Mouse (Mus musculus) frontal cortex, postnatal 10 days (tissue): ENCODE data around the gene Myo5a.

Experiments used
- DNase-seq, 2 experiments: peaks; one replicate each; pipeline ENCODE4 v3.0.0; 2022; ENCODE audit warnings: low spot score in 2 of 2, mixed read lengths in 1 of 2

Gene Myo5a

DNA sequence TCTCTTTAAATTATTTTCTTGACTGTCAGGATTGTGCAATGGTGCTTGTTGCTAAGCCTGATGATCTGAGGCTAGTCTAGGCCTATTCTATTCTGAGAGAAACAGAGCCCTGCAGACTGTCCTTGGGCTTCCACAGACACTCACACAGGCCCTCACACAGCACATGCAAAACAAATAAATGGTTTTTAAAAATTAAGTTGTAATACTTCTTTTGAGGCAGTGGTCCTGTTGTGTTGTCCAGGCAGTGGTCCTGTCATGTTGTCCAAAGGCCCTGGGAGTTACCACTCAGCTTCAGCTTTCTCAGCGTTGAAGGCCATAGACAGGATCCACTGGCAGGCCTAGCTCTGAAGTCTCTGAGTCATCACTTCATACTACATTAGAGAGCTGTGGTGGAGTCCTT is 130.7 kb downstream of the Myo5a start:
- DNase-seq: no peak

DNA sequence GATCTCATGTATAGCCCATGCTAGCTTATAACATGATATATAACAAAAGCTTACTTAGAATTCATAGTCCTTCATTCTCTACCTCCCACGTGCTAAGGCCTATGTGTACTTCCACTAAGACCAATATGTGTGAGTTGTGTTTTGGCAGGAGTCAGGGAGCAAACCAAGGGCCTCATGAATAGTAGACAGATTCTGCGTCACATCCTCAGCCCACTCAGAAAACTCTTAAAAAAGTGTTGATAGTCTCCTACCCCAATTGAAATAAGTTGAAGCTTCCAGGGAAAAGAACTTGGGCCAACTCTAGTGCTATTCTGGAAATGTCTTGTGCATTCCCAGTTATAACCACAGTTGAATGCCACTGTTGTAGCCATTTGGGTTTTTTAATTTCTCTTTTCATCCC is 131.2 kb downstream of the Myo5a start:
- no peak for DNase-seq

DNA sequence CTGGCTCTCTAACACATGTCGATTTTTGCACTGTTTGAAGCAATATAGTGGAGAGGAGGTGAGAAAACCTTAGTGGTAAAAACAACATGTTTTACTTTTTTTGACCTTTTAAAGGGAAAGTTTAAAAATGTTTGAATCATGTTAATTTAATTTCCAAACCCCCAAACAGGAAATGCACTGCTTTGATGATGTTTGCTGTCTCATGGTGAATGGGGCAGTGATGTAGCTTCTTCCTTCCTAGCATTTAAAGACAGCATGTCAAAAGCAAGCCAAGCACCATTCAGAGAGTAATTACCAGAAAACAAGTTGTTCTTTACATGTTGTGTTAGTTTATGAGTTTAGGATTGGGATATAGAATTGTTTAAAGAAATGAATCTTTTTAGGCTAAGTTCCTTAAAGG is 138.4 kb downstream of the Myo5a start:
- DNase-seq: no peak

DNA sequence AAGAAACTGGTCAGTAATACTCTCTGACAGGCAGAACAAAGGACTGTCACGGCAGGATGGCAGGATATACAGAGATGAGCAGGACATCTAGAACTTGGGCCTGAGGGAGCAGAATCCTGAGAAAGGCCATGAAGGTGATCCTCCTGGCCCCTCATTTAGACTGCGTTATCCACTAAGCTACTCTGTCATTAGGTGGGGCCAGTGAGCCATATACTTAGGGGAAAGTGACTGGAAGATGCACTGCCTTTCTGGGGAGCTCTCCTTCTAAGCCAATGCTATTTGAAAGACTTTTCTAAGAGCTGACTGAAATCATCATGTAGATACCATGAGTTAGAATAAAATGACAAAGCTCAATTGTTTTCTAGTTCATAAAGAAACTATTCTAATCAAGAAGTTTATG is 139.5 kb downstream of the Myo5a start:
- DNase-seq: no peak

DNA sequence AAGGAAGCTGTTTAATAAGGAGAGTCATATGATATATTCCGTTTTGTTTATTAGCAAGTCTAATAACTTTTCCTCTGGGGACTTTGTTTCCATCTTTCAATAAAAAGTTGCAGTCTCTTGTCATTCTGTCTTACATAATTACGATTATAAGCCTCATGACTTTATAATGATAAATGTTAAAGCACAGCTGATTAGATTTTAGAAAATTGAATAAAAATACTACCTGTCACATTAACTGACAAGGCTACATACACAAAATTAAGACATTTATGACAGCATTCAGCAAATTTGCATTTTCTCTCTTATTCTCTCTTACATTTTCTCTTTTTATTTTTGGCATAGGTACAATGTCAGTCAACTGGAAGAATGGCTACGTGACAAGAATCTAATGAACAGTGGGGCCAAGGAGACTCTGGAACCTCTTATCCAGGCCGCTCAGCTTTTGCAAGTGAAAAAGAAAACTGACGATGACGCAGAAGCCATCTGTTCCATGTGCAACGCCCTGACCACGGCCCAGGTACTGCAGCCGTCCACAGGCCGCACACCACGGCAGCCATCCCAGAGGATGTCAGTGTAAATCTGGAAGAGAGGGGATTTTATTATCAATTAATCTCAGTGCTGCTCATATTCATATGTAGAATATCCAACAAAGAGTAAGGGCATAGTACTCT is 144.1 kb downstream of the Myo5a start:
- DNase-seq: no peak

DNA sequence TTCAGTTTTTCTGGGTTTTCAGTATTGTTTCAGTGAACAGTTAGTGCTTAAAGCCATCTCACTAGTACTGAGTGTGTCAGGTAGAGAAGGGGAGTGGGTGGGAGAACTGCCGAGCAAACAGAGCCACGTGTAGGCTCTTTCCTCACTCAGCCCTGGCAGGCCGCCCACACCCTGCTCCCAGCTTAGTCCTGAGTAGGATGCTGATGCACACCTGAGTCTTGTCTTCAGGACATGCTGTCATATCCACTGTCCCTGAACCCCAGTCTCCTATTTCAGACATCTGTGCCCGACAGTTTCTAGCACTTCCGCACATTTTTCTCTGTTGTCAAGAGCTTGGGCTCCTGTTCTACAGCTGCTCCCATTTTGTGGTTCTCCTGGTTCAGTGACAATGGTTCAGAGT is 149.1 kb downstream of the Myo5a start:
- no peak for DNase-seq

DNA sequence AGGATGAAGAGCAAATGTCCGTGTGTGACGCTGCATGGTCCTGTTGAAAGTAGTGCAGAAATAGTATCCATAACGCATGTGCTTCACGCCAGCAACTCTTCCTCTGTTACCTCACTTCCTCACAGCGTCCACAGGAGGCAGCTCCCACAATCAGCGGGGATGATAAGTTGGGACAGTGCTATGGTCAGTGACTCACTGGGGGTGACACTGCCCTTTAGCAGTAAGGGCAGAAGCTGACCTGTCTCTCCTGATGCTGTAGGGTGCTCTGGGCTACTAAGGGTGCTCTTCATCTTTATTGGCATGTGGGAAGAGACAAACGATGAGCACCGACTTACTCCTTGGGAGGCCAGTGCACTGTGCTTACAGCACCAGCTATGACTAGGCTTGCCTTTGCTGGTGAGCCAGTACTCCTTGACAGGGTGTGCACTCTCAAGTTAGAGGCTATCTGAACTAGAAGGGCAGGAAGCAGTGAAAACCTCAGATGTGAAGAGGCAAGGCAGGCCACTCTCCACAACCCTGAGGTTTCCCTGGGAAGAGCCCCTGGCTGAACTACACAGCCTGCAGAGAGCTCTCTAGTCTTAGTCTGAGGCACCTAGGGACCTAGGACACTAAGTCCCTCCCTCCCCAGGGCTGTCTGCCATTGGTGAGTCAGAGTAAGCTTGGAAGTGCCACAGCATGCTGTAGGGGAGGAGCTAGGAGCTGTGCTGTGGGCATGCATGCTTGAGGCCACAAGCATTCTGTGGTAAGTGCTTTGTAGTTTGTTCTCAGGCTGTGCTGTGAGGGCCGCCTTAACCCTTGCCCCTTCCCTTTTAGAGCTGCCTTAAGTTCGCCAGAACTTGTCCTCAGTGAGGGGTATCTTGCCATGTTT is 150.8 kb downstream of the Myo5a start:
- no peak for DNase-seq

DNA sequence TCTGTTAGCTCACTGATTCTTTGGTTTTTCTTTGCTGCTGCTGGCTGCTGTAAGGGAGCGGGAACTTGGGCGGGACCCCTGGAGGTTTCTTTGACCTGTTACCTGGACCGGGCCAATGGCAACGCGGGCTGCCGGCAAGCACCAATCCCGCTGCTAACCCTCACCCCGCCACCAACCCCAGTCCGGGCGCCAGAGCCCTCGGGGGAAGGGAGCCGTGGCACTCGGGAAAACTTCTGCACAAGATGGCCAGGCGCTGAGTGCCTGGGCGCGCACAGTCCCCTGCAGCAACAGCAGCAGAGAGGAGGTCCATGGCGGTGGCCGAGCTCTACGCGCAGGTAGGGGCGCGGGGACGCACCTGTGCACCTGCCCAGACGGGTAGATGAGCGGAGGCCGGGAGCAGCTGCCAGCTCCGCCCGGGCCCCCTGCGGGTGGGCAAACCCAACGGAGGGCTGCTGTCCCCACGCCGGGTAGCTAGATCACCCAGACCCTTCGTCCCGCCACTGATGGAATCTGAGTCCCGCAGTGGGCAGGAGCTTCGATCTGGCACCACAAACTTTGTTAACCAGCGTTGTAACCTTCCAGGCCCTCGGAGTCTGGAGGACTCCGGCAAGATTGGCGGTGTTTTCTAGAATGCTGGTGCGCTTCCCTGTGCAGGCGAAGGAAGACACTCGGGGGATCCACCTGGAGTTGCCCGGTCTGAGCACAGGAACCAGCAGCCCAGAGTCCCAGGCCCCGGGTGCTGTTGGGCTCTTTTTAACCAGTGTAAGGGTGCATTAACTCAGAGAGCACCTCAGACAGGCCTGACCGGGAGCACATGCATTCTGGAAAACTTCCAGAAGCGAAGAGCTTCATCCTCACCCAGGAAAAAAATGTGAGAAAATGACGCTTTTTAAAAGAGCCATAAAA is 161.3 kb downstream of the Myo5a start, which contains the start of gene Myo5c:
Gene Myo5c, plus strand, starts transcription at position 180 of the 906 bp plus-strand sequence.
- no peak for DNase-seq

DNA sequence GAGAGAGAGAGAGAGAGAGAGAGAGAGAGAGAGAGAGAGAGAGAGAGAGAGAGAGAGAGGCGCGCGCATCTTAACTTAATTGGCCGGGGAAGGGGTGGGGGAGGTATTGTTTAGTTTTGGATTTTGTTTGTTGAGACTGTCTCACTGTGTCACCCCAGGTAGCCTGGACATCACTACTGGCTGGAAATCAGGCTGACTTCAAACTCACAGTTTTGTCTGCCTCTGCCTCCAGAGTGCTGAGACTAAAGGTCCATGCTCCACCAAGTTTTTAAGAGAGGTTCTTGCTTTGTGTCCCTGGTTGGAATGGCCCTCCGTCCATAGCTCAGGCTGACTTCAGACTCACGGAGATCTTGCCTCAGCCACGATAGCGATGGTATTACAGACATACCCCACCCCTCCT is 162.0 kb downstream of the Myo5a start:
- DNase-seq: no peak

DNA sequence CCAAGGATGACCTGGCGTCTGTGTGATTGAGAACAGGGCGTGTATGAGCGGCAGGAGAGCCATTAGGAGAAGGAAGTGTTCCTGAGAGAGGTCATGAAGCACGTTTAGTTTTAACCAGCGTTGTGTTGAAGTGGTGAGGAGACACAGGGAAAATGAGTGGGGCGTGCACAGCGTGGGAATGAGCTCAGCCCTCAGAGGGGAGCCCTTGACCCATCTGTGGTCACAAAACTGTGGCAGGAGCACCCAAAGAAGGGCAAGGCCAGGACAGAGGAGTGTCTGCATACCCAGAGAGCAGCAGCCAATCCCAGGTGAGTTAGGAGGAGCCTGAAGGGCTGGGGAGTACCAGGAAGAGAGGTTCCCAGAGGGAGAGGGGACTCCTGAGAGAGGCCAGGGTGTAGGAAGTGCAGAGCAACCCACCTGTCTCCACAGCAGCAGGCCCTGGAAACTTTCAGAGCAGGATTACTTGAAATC is 163.5 kb downstream of the Myo5a start:
- no peak for DNase-seq

DNA sequence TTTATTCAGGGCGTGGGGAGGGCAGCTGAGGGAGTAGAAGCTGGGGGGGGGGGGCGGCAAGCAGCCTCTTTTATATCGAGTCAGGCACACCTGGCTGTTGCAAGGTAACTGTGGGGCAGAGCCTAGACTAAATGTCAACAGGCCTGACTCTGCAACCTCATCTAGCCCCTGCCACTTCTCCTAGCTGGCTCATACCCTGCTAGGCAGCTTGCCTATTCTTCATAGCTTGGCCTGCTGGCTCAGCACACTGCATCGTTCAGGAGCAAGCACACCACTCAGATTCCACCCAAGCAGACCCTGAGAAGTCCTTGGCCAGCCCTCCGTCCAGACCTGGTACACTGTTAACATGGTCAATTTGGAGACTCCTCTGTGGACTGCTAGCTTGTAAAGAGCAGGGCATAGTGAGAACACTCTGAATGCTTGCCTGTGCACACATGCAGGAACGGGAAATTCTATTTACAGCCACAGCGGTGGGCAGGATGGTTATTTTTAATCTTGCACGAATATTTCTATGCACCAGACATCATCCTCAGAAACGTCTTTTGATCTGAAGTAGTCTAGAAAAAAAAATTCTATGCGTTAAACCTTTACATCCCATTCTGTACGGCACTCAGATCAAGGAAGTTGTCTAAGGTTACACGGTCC is 164.3 kb downstream of the Myo5a start:
- no peak for DNase-seq

DNA sequence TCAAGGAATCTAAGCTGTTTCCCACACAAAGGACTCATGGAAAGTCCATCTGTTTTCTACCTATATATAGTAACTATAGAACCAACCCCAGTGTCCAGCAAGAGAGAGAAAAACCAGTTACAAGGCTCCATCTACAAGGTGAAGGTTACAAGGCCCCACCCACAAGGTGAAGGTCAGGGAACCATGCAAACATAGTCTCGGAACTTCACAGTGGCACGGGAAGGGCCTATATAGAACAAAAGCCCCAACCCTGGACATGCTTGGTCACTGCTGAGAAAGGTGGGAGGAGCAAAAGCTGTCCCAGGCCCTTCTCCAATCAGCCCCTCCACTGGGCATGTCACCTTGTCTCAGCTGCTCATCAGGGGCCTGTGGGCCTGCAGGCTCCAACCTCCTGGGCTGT is 164.9 kb downstream of the Myo5a start:
- no peak for DNase-seq

DNA sequence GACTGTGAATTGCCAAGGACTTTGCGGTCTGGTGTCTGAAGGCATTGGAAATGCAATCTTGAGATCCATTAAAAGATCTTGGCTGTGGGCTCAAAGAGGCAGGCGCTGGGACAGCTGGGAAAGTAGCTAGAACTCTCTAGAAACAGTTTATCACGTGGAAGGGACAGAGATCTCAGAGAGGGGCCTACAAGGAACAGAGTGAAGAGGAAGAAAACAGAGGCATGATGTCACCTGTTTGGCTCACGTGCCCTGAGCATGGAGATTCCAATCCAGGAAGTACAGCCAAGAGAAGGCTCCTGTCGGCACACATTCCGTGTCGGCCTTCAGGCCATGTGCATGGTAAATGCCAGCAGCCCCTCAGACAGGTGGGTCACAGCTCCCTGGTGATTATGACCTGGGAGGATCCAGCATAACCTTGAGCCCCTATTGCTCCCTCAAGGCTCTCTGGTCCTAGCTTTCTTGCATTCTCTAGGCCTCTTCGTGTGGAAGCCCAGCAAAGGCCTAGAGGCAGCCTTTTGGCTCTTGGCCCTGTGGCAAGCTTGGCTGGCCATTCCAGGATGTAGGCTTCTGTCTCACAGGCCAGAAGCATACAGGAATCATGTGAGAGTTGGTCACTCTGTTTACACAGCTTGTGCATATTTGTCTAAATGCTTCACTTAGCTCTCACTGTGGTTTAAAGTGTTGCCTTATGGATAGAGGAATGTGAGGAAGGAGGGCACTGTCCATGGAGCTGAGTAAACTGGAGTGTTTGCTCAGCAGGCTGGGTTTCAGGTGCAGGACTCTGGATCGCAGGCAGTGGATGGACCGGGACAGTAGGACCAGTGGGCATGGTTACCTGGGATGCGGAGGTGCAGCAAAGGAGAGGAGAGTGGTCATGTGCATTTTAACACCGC is 165.8 kb downstream of the Myo5a start:
- no peak for DNase-seq

DNA sequence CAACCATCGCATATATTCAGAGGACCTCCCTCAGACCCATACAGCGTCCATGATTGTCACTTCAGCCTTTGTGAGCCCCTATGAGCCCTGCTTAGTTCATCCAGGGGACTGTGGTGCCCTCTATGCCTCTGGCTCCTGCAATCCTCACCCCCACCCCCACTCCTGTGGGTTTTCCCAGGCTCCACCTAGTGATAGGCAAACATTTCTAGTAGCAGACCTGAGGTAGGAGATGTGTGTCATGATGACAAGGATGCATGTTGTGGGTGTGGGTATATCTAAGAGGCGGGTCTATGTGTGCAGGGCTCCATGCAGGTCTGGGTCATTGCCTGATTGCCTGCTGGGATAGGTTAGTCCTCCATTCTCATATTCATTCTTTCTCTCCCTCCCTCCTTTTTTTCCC is 167.4 kb downstream of the Myo5a start:
- no peak for DNase-seq

DNA sequence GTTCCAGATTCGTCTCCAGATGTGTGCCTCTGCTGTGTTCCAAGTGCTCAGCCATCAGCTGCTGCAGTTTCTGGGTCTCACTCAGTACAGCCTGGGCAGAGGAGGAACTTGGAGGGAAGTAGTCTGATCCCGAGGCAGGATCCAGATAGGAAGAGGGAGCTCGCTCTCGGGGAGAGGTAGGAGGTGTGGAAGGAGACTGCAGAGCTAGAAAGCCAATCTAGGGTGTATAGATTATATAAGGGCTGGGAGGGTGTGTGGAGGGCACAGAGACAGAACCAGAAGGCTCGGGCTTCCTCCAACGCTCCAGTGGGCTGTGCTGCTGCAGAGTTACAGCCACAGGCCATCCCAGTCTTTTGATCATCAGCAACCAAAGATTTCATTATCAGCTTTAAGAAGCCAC is 172.2 kb downstream of the Myo5a start:
- no peak for DNase-seq

DNA sequence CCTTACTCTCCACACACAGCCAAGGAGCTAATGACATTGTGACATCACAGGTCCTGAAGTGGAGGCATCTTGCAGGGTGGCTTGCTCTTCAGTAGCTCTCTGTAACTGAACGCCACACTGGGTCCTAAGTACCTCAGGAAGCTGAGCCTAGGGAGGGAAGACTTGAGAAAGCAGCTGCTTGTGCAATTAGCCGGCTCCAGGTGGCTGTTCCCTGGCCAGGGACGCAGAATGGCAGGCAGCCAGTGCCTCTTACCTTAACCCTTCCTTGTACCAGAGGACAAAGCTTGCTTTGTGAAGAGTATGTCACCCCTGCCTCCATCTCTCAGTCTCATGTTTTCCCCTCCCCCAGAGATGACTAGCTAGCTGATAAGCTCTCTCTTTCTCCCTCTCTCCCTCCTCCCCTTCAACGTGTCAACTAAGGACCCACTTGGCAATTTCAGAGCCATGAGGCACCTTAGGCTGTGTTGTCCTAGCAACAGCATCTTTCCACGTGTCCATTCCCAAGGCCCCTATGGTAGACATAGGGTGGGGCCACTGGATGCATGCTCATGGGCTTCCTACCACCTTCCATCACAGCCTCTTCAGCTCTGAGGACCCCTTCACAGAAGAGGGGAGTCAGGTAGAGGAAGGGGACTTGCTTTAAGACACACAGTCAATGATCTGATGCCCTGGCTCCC is 173.1 kb downstream of the Myo5a start:
- DNase-seq: no peak

DNA sequence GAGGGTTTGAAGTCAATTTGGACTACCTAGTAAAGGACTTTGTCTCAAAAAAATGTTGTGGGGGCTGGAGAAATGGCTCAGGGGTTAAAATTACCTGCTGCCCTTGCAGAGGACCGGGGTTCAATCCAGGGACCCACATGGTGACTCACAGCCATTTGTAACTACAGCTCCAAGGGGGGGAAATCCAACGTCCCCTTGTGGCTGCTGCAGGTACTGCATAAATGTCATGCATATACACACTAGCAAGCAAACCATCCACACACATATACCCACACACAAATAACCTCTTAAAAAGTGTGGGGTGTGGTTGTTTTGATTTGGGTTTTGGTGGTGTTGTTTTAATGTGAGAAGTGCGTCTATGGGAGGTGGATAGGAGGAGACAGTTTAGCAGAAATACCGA is 173.7 kb downstream of the Myo5a start:
- DNase-seq: no peak

DNA sequence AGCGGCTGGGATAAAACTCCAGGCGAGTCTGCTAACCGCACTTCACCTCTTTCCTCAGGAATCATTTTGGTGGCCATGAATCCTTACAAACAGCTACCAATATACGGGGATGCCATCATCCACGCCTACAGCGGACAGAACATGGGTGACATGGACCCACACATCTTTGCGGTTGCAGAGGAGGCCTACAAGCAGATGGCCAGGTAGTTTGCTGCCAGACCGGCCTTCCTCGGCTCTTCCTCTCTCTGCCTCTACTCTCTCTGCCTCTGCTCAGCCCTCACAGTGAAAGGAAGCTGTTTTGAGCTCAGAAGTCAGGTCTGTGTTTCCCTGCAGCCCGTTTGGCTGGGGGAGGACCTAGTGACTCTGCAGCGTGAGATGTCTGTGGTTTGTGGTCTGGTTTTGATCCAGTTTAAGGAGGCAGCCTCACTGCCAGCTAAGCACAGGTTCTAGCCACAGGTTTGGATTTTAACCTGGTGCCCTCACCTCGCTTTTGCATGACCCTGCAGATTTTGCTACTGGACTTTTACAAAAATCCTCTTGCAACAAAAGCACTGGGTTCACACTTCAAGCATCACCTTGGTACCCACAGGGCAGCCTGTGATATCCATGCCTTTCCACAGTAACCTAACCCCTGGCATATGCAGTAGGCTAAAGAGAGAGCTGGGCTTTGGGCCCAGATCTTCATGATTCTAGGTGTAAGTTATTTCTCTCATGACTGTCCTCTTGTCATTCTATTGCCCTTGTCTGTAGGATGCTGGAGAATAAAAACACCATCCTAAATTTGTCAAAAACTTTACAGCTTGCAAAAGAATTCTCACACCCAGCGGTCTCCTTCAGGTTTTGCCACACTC is 175.5 kb downstream of the Myo5a start:
- no peak for DNase-seq

DNA sequence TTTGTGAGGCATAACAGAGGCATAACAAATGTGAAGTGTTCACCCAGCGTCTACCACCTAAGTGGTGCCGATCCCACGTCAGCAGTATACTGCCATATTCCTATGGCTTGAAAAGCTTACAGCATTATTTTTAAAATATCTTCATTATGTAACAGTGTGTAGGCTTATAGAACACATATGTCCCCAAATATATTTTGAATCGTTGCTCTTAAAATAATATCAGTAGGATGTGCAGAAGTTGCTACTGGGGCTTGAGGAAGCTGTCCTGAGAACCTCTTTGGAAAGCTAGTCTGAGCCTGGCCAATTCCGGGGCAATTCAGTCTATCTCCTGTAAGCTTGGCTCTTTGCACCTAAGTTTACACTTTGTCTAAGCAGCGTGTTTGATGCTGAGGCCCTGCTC is 177.1 kb downstream of the Myo5a start:
- DNase-seq: no peak
